Mouse (Mus musculus) liver, embryonic 13.5 days (tissue): ENCODE data around the gene Tgfbi. TPM values are rescaled to one million over a fixed set of nuclear protein-coding genes. Genes with fewer than 3 reads are reported as not detected.
A peak's percentile ranks its signal among the peaks of the same experiment; 100 is the strongest.

Source experiments
- ATAC-seq: fragments of 200-750 bp; cut with Nextera tagmentation; 2 replicates; pipeline ENCODE4 v1.8.0; 2017; ENCODE audit warnings: low read depth, mild to moderate bottlenecking, moderate number of reproducible peaks, moderate library complexity
- DNase-seq: peaks from one replicate; pipeline ENCODE4 v3.0.0; 2022
- H3K27ac ChIP-seq: fragments of 300-500 bp; sonication (generic); 2 replicates; pipeline ENCODE4 v1.5.1; 2015; ENCODE audit warnings: moderate library complexity, mild to moderate bottlenecking, inconsistent platforms
- H3K27me3 ChIP-seq: fragments of 300-500 bp; sonication (generic); 2 replicates; pipeline ENCODE4 v1.6.1; 2015; ENCODE audit warnings: mild to moderate bottlenecking, inconsistent platforms
- H3K36me3 ChIP-seq: fragments of 300-500 bp; sonication (generic); 2 replicates; pipeline ENCODE4 v1.6.1; 2015; ENCODE audit warnings: mild to moderate bottlenecking, inconsistent platforms
- H3K4me1 ChIP-seq: fragments of 300-500 bp; sonication (generic); replicated peaks from 2 replicates; pipeline ENCODE4 v1.6.1; 2015; ENCODE audit warnings: inconsistent platforms
- H3K4me2 ChIP-seq: fragments of 300-500 bp; sonication (generic); 2 replicates; pipeline ENCODE4 v1.6.1; 2015; ENCODE audit warnings: inconsistent platforms, mild to moderate bottlenecking, moderate library complexity
- H3K4me3 ChIP-seq: fragments of 300-500 bp; sonication (generic); replicated peaks from 2 replicates; pipeline ENCODE4 v1.5.1; 2015; ENCODE audit warnings: mild to moderate bottlenecking, inconsistent platforms
- H3K9ac ChIP-seq: fragments of 300-500 bp; sonication (generic); 2 replicates; pipeline ENCODE4 v1.6.1; 2015; ENCODE audit warnings: mild to moderate bottlenecking, inconsistent platforms
- H3K9me3 ChIP-seq: fragments of 300-500 bp; sonication (generic); replicated peaks from 2 replicates; pipeline ENCODE4 v1.6.1; 2016; ENCODE audit warnings: inconsistent platforms
- WGBS: fragments of 180-500 bp; shearing (Covaris S2); methylation state at CpG from one replicate; pipeline ENCODE4 v1.1.7; 2015; ENCODE audit not compliant: insufficient replicate concordance; 5-methylcytosine and 5-hydroxymethylcytosine counted together
- polyA plus RNA-seq: library from polyadenylated mRNA; unstranded; fragments of >200 nt; fragmentation: Nextera tagmentation; extraction: Ambion mirVana; gene quantifications from 2 replicates; pipeline ENCODE4 v1.2.1, GENCODE M21; 2015

Gene Tgfbi
- polyA plus RNA-seq, 1 experiment from 2014 or later = 9.7 TPM

DNA sequence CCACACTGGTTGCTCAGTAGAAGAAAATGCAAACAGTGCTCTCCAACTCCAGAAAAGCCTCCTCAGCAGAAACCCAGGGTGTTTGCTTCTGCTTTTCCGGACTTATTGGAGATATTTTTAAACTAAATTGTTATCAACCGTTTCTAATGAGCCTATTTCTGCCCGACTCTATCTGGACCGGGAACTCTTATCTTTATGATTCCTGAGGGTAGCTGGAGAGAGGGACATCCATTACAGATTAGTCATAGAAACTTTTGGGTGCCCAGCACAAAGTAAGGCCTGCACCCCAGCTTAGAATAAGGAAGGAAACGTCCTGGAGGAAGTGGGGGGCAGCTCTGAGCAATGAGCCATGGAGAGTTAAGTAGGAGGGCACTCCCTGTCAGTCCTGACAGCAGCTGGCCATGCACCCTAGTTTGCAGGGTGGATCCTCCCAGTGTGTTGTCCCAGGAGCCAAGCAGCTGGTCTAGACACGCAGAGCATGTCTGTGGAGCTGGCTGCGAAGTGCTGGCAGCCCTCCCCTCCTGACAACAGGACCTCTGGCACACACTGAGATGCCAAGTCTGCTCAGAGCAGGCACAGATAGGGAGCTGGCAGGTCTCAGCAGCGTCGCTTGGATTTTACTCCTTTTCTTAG lies 4.2 kb downstream of the Tgfbi start:
- H3K4me2 ChIP-seq = no peak overlapping the region

DNA sequence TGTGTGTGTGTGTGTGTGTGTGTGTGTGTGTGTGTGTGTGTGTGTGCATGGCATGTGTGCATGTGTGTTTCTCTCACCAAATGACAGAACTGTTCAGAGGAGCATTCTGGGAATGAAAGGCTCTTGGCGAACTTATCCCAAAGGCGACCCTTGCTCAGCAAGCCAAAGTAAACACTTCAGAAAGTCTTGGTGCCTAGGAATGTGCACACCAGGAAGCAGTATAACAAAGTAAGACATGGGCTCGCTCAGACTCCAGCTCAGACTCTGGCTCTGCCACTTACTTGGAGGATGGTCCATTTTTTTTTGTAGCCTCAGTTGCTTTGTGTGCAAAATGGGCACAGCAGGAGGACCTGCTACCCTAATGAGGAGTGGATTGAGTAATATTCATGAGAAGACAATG lies 5.4 kb downstream of the Tgfbi start:
- ATAC-seq (no peak), DNase-seq (no peak)
- Histone ChIP-seq H3K27me3 (peaks cover 8% of the 10 kb centered on the region; the same call in 1 of the 2 replicates), H3K4me2 (no peak overlapping the region), H3K9me3 (no peaks in the 10 kb centered on the region), H3K9ac (no peak overlapping the region), H3K4me3 (no peak overlapping the region), H3K27ac (no peak overlapping the region), H3K4me1 (peaks cover 59% of the 10 kb centered on the region), H3K36me3 (no peaks in the 10 kb centered on the region)
- WGBS = 53% methylated on average over 3 of the region's 3 CpGs

More for the DNA sequence above, 4.2 kb downstream of the Tgfbi start:
- Histone ChIP-seq H3K9me3 (no peaks in the 10 kb centered on the region), H3K27ac (0 out of 2 replicates have a peak overlapping the region, but pooled peaks have one; percentile 29), H3K9ac (no peak overlapping the region), H3K4me3 (no peak overlapping the region), H3K4me1 (peaks cover 62% of the 10 kb centered on the region), H3K27me3 (peaks cover 21% of the 10 kb centered on the region), H3K36me3 (no peaks in the 10 kb centered on the region)
- DNase-seq (no peak), ATAC-seq (no peak)
- 24% methylated on average over 9 of the region's 9 CpGs for WGBS

DNA sequence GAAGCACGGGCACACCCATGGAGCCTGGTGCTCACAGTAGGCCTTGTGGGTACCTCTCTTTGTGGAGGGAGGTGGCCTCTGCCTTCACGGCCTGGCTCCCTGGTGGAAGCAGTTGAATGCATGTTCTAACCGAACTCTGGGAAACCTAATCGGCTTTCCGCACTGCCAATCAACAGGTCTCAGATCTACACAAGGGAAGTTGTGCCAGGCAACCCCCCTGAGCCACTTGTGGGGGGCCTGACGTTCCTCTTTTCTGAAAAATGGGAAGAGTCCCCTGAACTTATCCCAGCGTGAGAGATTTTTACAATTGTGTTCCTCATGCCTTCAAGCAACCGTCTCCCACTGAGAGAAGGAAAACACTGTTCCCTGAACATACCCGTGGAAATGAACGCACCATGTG lies 5.9 kb downstream of the Tgfbi start:
- WGBS = 47% methylated on average over 10 of the region's 10 CpGs
- Histone ChIP-seq H3K27ac (no peak overlapping the region), H3K4me1 (peaks cover 54% of the 10 kb centered on the region)

DNA sequence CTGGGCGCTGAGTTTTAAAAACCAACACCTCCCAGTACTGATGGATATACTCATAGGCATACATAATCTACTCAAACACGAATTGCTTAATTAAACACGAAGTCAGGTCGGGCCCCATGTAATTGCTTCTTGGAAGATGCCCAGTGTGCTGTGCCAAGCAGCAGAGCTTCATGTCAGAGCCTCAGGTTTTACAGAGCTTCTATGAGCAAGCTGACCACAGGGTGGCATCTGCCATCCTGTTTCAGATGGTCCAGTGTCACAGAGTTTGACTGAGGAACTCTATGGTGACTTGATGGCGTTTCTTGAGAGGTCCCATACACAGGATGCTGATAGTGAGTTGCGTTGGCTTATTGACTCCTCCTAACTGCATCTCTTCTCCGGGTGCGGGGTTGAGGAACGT lies 6.5 kb downstream of the Tgfbi start:
- Histone ChIP-seq H3K4me2 (no peak overlapping the region), H3K36me3 (no peaks in the 10 kb centered on the region), H3K9me3 (no peaks in the 10 kb centered on the region), H3K27me3 (no peaks in the 10 kb centered on the region), H3K9ac (no peak overlapping the region), H3K4me1 (peaks cover 50% of the 10 kb centered on the region), H3K27ac (no peak overlapping the region; the same call in 1 of the 2 replicates), H3K4me3 (no peak overlapping the region)
- 46% methylated on average over 9 of the region's 9 CpGs for WGBS
- no peak for ATAC-seq
- DNase-seq = no peak

More for the DNA sequence above, 5.9 kb downstream of the Tgfbi start:
- Histone ChIP-seq H3K4me2 (no peak overlapping the region), H3K4me3 (no peak overlapping the region), H3K27me3 (peaks cover 4% of the 10 kb centered on the region; the same call in 1 of the 2 replicates), H3K36me3 (no peaks in the 10 kb centered on the region), H3K9me3 (no peaks in the 10 kb centered on the region), H3K9ac (no peak overlapping the region)
- no peak for ATAC-seq
- DNase-seq = no peak

DNA sequence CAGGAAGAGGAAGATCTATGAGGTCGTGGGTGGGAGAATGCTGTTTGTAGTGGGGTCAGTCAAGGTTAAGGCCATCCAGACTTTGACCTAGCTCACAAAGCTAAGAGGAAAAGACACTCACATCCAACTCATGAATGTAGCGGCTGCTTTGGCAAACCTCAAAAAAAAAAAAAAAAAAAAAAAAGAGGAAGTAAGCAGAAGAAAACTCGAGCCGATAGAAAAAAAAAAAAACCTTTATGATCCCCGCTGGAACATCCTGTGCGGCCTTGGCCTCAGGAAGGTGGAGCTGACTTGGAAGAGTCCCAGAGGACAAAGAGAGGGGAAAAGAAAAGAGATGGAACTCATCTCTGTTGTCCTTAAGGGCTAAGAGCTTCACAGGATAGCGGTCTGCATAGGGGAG lies 7.1 kb downstream of the Tgfbi start:
- ATAC-seq (no peak), DNase-seq (no peak)
- Histone ChIP-seq H3K9ac (no peak overlapping the region), H3K4me3 (no peak overlapping the region), H3K4me1 (peaks cover 45% of the 10 kb centered on the region), H3K36me3 (no peaks in the 10 kb centered on the region), H3K27me3 (no peaks in the 10 kb centered on the region), H3K4me2 (no peak overlapping the region), H3K9me3 (no peaks in the 10 kb centered on the region), H3K27ac (no peak overlapping the region)
- 14% methylated on average over 7 of the region's 7 CpGs for WGBS

DNA sequence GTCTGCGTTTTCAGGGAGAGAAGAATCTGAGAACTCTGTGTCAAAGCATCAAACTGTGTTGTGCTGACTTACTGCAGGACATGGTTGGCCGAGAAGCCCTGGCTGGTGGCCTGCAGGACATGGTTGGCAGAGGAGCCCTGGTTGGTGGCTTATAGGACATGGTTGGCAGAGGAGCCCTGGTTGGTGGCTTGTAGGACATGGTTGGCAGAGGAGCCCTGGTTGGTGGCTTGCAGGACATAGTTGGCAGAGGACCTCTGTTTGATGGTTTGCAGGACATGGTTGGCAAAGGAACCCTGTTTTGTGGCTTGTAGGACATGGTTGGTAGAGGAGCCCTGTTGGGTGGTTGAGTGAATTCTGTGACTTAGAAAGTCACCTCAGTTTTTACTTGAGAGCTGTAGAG lies 7.9 kb downstream of the Tgfbi start:
- no peak for ATAC-seq
- H3K4me1 ChIP-seq = peaks cover 37% of the 10 kb centered on the region

DNA sequence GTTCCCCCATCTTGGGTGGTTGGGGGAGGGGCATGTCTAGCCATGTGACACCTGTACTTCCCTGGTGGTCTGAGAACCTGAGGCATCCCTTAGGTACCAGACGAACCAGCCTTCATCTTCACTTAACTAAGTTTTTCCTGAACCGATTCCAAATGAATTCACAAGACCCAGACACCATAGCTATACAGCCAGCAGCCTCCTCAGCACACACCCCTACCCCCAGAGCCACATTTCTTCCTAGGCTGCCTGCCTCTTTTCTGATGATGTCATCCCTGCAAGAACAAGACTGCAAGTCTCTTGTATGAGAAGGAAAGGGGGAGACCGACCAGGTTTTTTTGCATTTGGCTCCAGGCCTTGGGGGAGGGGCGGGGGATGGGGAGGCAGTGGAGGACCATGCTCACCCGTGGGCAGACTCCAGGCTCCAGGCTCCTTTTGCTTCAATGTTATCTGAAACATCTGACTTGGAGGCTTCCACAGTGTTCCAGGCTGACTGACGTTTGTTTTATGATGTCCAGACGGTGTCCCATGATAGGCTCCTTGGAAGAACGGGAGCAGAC lies 13.0 kb downstream of the Tgfbi start:
- Histone ChIP-seq H3K9me3 (no peaks in the 10 kb centered on the region), H3K4me1 (0 out of 2 replicates have a peak, but pooled peaks cover 4% of the 10 kb centered on the region), H3K36me3 (no peaks in the 10 kb centered on the region), H3K9ac (no peak overlapping the region), H3K27me3 (no peaks in the 10 kb centered on the region), H3K4me3 (no peak overlapping the region), H3K4me2 (no peak overlapping the region), H3K27ac (no peak overlapping the region)
- no peak for DNase-seq
- ATAC-seq = no peak
- WGBS = 43% methylated on average over 8 of the region's 8 CpGs

More for the DNA sequence above, 7.9 kb downstream of the Tgfbi start:
- H3K27ac ChIP-seq = no peak overlapping the region
- no peaks in the 10 kb centered on the region for H3K9me3 ChIP-seq
- H3K36me3 ChIP-seq = no peaks in the 10 kb centered on the region
- H3K4me2 ChIP-seq = no peak overlapping the region
- no peaks in the 10 kb centered on the region for H3K27me3 ChIP-seq
- no peak for DNase-seq
- 75% methylated on average over 2 of the region's 2 CpGs for WGBS
- no peak overlapping the region for H3K4me3 ChIP-seq
- H3K9ac ChIP-seq = no peak overlapping the region

DNA sequence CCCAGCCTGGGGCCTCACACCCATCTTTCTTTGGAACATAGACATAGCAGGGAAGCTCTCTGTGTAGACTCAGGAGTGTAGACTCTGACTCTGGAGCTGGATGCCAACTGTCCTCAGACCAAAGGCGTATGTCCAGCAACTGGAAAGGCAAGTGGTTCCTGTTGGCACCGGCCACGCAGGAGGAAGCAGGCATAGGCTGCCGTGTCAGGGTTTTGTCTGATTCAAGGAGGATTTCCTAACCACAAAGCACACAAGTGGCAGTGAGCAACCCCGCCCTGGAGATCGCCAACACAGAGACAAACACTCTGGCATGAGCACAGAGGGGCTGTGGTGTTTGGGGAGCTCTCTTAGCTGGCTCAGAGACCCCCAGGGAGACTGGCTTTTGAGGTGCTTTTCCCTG lies 17.2 kb downstream of the Tgfbi start:
- Histone ChIP-seq H3K9ac (no peak overlapping the region), H3K27me3 (no peaks in the 10 kb centered on the region), H3K4me3 (no peak overlapping the region), H3K27ac (no peak overlapping the region), H3K4me1 (peaks cover 4% of the 10 kb centered on the region), H3K9me3 (no peaks in the 10 kb centered on the region), H3K36me3 (no peaks in the 10 kb centered on the region), H3K4me2 (no peak overlapping the region)
- DNase-seq (no peak), ATAC-seq (no peak)
- WGBS = 21% methylated on average over 6 of the region's 6 CpGs

DNA sequence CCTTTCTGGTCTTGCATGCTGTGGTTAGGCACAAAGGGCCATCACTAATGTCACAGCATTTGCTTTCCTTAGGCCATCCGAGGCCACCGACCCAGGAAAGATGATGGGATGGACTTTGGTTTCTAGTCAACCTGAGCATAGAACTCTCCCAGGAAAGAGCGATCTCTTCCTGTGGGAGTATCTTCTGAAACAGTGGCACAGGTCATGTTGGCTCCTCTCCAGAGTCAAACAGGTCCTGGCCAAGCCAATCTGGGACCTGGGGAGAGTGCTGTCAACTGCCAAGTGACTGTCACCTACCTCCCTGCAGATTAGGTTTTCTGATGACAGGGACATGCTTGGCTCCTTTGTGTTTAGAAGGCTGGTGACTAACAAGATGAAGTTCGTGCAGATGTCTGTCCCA lies 20.8 kb downstream of the Tgfbi start:
- Histone ChIP-seq H3K9me3 (no peaks in the 10 kb centered on the region), H3K27ac (no peak overlapping the region), H3K4me2 (no peak overlapping the region), H3K9ac (no peak overlapping the region), H3K36me3 (no peaks in the 10 kb centered on the region), H3K4me1 (peaks cover 13% of the 10 kb centered on the region), H3K4me3 (no peak overlapping the region), H3K27me3 (no peaks in the 10 kb centered on the region)
- 62% methylated on average over 4 of the region's 4 CpGs for WGBS
- no peak for ATAC-seq
- DNase-seq = no peak

DNA sequence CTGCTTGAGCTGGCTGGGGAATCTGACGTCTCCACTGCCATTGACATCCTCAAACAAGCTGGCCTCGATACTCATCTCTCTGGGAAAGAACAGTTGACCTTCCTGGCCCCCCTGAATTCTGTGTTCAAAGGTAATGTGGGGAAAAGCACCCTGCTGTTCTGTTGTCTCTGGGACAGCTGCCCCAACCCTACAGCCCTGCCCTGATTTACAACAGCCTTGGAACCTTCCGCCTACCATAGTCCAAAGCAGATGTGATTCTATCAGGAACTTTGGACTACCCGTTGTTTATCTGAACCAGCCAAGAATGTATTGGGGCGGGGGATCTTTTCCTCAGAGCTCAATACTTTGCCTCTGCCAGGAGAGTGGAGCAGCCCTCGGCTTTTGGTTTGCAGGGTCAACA lies 21.2 kb downstream of the Tgfbi start:
- Histone ChIP-seq H3K4me1 (peaks cover 16% of the 10 kb centered on the region), H3K9ac (no peak overlapping the region), H3K27me3 (no peaks in the 10 kb centered on the region), H3K9me3 (no peaks in the 10 kb centered on the region), H3K4me3 (no peak overlapping the region), H3K36me3 (no peaks in the 10 kb centered on the region), H3K27ac (no peak overlapping the region), H3K4me2 (no peak overlapping the region)
- ATAC-seq (no peak), DNase-seq (no peak)
- WGBS = 49% methylated on average over 6 of the region's 6 CpGs

DNA sequence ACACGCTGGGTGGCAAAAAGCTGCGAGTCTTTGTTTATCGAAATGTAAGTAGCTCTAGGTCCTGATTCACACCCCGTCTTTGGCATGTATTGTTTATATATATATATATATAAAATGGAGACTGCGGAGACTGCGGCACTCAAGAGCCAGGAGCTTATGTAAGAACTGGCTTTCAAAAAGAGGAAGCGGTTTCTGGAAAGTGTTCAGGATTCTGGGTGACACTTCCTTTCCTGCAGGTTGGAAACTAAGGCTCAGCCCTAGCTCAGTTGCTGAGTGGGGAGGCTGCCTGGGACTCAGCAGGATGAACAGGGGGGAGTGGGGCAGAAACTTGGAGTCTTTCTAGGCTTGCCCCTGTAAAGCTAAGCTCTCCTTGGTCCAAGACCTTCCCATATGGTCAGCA lies 22.0 kb downstream of the Tgfbi start:
- no peak for DNase-seq
- Histone ChIP-seq H3K9ac (no peak overlapping the region), H3K36me3 (no peaks in the 10 kb centered on the region), H3K27ac (no peak overlapping the region), H3K4me3 (no peak overlapping the region), H3K4me2 (no peak overlapping the region), H3K27me3 (no peaks in the 10 kb centered on the region), H3K9me3 (no peaks in the 10 kb centered on the region), H3K4me1 (peaks cover 16% of the 10 kb centered on the region)
- no peak for ATAC-seq
- WGBS = 49% methylated on average over 7 of the region's 7 CpGs

DNA sequence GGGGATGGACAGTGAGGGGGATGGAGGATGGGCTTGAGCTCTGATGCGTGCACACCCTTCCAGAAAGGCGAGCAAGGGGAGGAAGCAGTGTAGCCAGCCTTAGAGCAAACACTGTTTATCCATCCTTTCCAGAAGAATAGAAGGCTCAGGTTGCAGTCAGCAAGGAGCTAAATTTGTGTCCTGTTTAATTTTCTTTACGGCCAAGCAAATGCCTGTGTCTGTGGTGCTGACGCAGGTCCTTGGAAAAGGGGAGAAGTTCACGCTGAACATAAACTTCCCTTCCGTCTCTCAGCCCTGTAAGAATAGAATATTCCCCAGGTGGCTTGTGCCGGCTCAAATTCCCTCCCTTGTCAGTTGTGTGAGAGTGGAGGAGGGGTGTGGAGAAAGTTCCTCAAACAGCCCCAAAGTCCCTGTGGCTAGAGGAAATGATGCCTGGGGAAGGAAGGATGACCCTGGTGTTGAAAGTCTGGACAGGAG lies 24.9 kb downstream of the Tgfbi start:
- H3K27ac ChIP-seq = peak overlapping the region; percentile 29; the same call in 1 of the 2 replicates
- DNase-seq = no peak
- ATAC-seq = no peak

More for the DNA sequence above, 24.9 kb downstream of the Tgfbi start:
- Histone ChIP-seq H3K36me3 (no peaks in the 10 kb centered on the region), H3K4me2 (no peak overlapping the region), H3K27me3 (no peaks in the 10 kb centered on the region), H3K9me3 (no peaks in the 10 kb centered on the region), H3K4me3 (no peak overlapping the region), H3K4me1 (peaks cover 13% of the 10 kb centered on the region), H3K9ac (no peak overlapping the region)
- WGBS = 18% methylated on average over 7 of the region's 7 CpGs
